Mouse (Mus musculus) heart, embryonic 15.5 days (tissue): ENCODE measurements around the gene Plxnd1. TPM values are rescaled to one million over a fixed set of nuclear protein-coding genes. Genes with fewer than 3 reads are reported as not detected.

Experiments
- polyA plus RNA-seq: library from polyadenylated mRNA; unstranded; fragments of >200 nt; fragmentation: Nextera tagmentation; extraction: Ambion mirVana; gene quantifications from 2 replicates; pipeline ENCODE4 v1.2.1, GENCODE M21; 2015

The Plxnd1 gene
- polyA plus RNA-seq, 1 experiment from 2014 or later = 38.6 TPM

Other genes with a start within 250 kb of the Plxnd1 start
- 1.3 and 1.7 TPM in 2 replicates for gene Tmem40, start 232.6 kb downstream of the Plxnd1 start, polyA plus RNA-seq
- 40.8 and 48.7 TPM in 2 replicates for gene Cand2, start 220.5 kb downstream of the Plxnd1 start, polyA plus RNA-seq
- gene Rpl32, start 186.3 kb downstream of the Plxnd1 start, polyA plus RNA-seq = 1,057 and 1,253 TPM in 2 replicates
- gene Efcab12, start 156.6 kb downstream of the Plxnd1 start, polyA plus RNA-seq = 0.29 and 0.53 TPM in 2 replicates
- 9.2 and 11.3 TPM in 2 replicates for gene Mbd4, start 141.6 kb downstream of the Plxnd1 start, polyA plus RNA-seq
- gene Ift122, start 141.5 kb downstream of the Plxnd1 start, polyA plus RNA-seq = 18.4 and 24.2 TPM in 2 replicates
- not detected in 2 replicates for gene Rho, start 63.3 kb downstream of the Plxnd1 start, polyA plus RNA-seq
- gene H1foo, start 50.1 kb downstream of the Plxnd1 start, polyA plus RNA-seq = not detected in 2 replicates
- gene Tmcc1, start 198.5 kb upstream of the Plxnd1 start, polyA plus RNA-seq = 10.4 and 10.7 TPM in 2 replicates
- 30.1 and 34.2 TPM in 2 replicates for gene Washc2, start 213.0 kb upstream of the Plxnd1 start, polyA plus RNA-seq